Mouse (Mus musculus): ENCODE results near the gene Dpm2.

The Dpm2 gene

GRCm38 (mm10) chr2:32582830-32583799 is 12.5 kb downstream of the Dpm2 start:
- DNase-seq (ENCODE audit: low spot score in 2 of 2): peak in 1 of 2 experiments; percentile 78

- no peak for DNase-seq (ENCODE audit: low spot score in 2 of 2)
These were observed 14.6 kb downstream of the Dpm2 start for GRCm38 (mm10) chr2:32585149-32585714.

GRCm38 (mm10) chr2:32586871-32587351 is 16.3 kb downstream of the Dpm2 start, which contains the start of gene St6galnac4:
St6galnac4 (plus strand) TSS chr2:32587095.
- peak; percentile 88 for DNase-seq (ENCODE audit: low spot score in 2 of 2)

- no peak for DNase-seq (ENCODE audit: low spot score in 2 of 2)
These were observed 17.2 kb downstream of the Dpm2 start for GRCm38 (mm10) chr2:32587731-32588321.

GRCm38 (mm10) chr2:32589213-32589795 is 18.6 kb downstream of the Dpm2 start:
- DNase-seq (ENCODE audit: low spot score in 2 of 2): no peak

GRCm38 (mm10) chr2:32590224-32590623 is 19.6 kb downstream of the Dpm2 start:
- DNase-seq (ENCODE audit: low spot score in 2 of 2): no peak

GRCm38 (mm10) chr2:32591249-32591648 is 20.6 kb downstream of the Dpm2 start:
- DNase-seq (ENCODE audit: low spot score in 2 of 2): no peak

- DNase-seq (ENCODE audit: low spot score in 2 of 2): no peak
These were observed 26.1 kb downstream of the Dpm2 start for GRCm38 (mm10) chr2:32596725-32597124.

GRCm38 (mm10) chr2:32597248-32597647 is 26.6 kb downstream of the Dpm2 start:
- no peak for DNase-seq (ENCODE audit: low spot score in 2 of 2)

GRCm38 (mm10) chr2:32597699-32598098 is 27.0 kb downstream of the Dpm2 start:
- no peak for DNase-seq (ENCODE audit: low spot score in 2 of 2)

GRCm38 (mm10) chr2:32598506-32598905 is 27.8 kb downstream of the Dpm2 start:
- no peak for DNase-seq (ENCODE audit: low spot score in 2 of 2)

GRCm38 (mm10) chr2:32599409-32599808 is 28.8 kb downstream of the Dpm2 start, which contains the start of gene St6galnac6:
St6galnac6 (plus strand) TSS chr2:32599709.
- DNase-seq (ENCODE audit: low spot score in 2 of 2): no peak

- DNase-seq (ENCODE audit: low spot score in 2 of 2): no peak
These were observed 30.9 kb downstream of the Dpm2 start for GRCm38 (mm10) chr2:32601417-32602065.

- DNase-seq (ENCODE audit: low spot score in 2 of 2): peak; percentile 78 to 85
These were observed 32.0 kb downstream of the Dpm2 start for GRCm38 (mm10) chr2:32602600-32603054.

GRCm38 (mm10) chr2:32604631-32605030 is 34.0 kb downstream of the Dpm2 start:
- no peak for DNase-seq (ENCODE audit: low spot score in 2 of 2)

GRCm38 (mm10) chr2:32606161-32607142 is 35.8 kb downstream of the Dpm2 start:
- peak; percentile 78 to 81 for DNase-seq (ENCODE audit: low spot score in 2 of 2)

- no peak for DNase-seq (ENCODE audit: low spot score in 2 of 2)
These were observed 36.7 kb downstream of the Dpm2 start for GRCm38 (mm10) chr2:32607262-32607947.

GRCm38 (mm10) chr2:32608141-32608777 is 37.6 kb downstream of the Dpm2 start:
- DNase-seq (ENCODE audit: low spot score in 2 of 2): no peak

Measured in frontal cortex, postnatal 10 days (tissue).